Mouse (Mus musculus): ENCODE results near the gene Cep152. TPM values are rescaled to one million over a fixed set of nuclear protein-coding genes. Genes with fewer than 3 reads are reported as not detected.

The Cep152 gene
- total RNA-seq, 2 experiments from 2014 or later: 2.6 to 3.6 TPM

Other genes with a start within 250 kb of the Cep152 start
- under 1 TPM; 0.24 to 0.40 TPM for gene Gm9913, start 120.0 kb downstream of the Cep152 start, total RNA-seq (2021)
- gene Fbn1, start 117.1 kb downstream of the Cep152 start, total RNA-seq (2021): 10 to 100 TPM; 17.4 to 18.3 TPM
- gene Eid1, start 48.0 kb upstream of the Cep152 start, total RNA-seq (2021): 100 to 1,000 TPM; 522 to 568 TPM
- gene Shc4, start 99.0 kb upstream of the Cep152 start, total RNA-seq (2021): 1 to 10 TPM; 5.3 to 5.6 TPM
- gene Secisbp2l, start 157.8 kb upstream of the Cep152 start, total RNA-seq (2021): 10 to 100 TPM; 79.1 to 79.8 TPM
- 10 to 100 TPM; 25.1 to 25.8 TPM for gene Galk2, start 234.0 kb upstream of the Cep152 start, total RNA-seq (2021)
- 100 to 1,000 TPM in 1 of 2 experiments, 10 to 100 TPM in 1; 99.0 to 102 TPM for gene Cops2, start 234.0 kb upstream of the Cep152 start, total RNA-seq (2021)

All from left cerebral cortex, postnatal 4 days (tissue).